Mouse (Mus musculus) liver, embryonic 14.5 days (tissue): Measurements from ENCODE around the gene Mgat5. TPM values are rescaled to one million over a fixed set of nuclear protein-coding genes. Genes with fewer than 3 reads are reported as not detected.

Source experiments
- ATAC-seq: fragments of 200-750 bp; cut with Nextera tagmentation; 2 replicates; pipeline ENCODE4 v1.8.0; 2017; ENCODE audit warnings: moderate number of reproducible peaks, mild to moderate bottlenecking, moderate library complexity; ENCODE audit not compliant: insufficient read depth
- DNase-seq, 3 experiments: peaks; one replicate each; pipeline ENCODE4 v3.0.0-alpha.2; 2012 to 2013; ENCODE audit warnings: low read depth in 3 of 3, low spot score in 3 of 3
- H3K27ac ChIP-seq: fragments of 300-500 bp; sonication (generic); 2 replicates; pipeline ENCODE4 v1.5.1; 2014; ENCODE audit warnings: moderate library complexity, mild to moderate bottlenecking, control low read depth, inconsistent platforms
- H3K27me3 ChIP-seq: fragments of 300-500 bp; sonication (generic); 2 replicates; pipeline ENCODE4 v1.6.1; 2014; ENCODE audit warnings: mild to moderate bottlenecking, low read length, moderate library complexity; ENCODE audit not compliant: control insufficient read depth, insufficient read depth
- H3K36me3 ChIP-seq: fragments of 300-500 bp; sonication (generic); replicated peaks from 2 replicates; pipeline ENCODE4 v1.6.1; 2014; ENCODE audit warnings: low read depth; ENCODE audit not compliant: control insufficient read depth, insufficient read depth
- H3K4me1 ChIP-seq, 2 experiments: fragments of 200-500 bp in 1 of 2; fragments of 300-500 bp in 1 of 2; sonication (generic) in 1 of 2; replicated peaks; 2 replicates each; pipeline ENCODE4 v1.6.1; 2012 to 2014; ENCODE audit warnings: antibody characterized with exemption in 1 of 2, inconsistent platforms in 1 of 2, low read length in 1 of 2; ENCODE audit not compliant: control insufficient read depth in 2 of 2, insufficient read depth in 2 of 2
- H3K4me2 ChIP-seq: fragments of 300-500 bp; sonication (generic); 2 replicates; pipeline ENCODE4 v1.6.1; 2014; ENCODE audit warnings: low read depth, mild to moderate bottlenecking, control low read depth, moderate library complexity
- H3K4me3 ChIP-seq, 2 experiments: fragments of 200-500 bp in 1 of 2; fragments of 300-500 bp in 1 of 2; sonication (generic) in 1 of 2; 2 replicates each; pipeline ENCODE4 v1.5.1; 2012 to 2014; ENCODE audit warnings: low read depth in 2 of 2, low read length in 2 of 2, mild to moderate bottlenecking in 2 of 2, control low read depth in 1 of 2, inconsistent platforms in 1 of 2, moderate library complexity in 1 of 2; ENCODE audit not compliant: insufficient read depth in 1 of 2
- H3K9ac ChIP-seq: fragments of 300-500 bp; sonication (generic); replicated peaks from 2 replicates; pipeline ENCODE4 v1.6.1; 2014; ENCODE audit warnings: mild to moderate bottlenecking, control low read depth, moderate library complexity
- H3K9me3 ChIP-seq: fragments of 300-500 bp; sonication (generic); 2 replicates; pipeline ENCODE4 v1.6.1; 2016; ENCODE audit warnings: low read length, mixed read lengths; ENCODE audit not compliant: control insufficient read depth
- CTCF ChIP-seq: IDR thresholded peaks from 2 replicates; pipeline ENCODE4 v1.5.1; 2016; ENCODE audit warnings: antibody characterized with exemption, low read depth, control low read depth
- EP300 ChIP-seq: IDR thresholded peaks from 2 replicates; pipeline ENCODE4 v1.6.1; 2016; ENCODE audit warnings: antibody characterized with exemption, low read depth
- WGBS: fragments of 180-500 bp; shearing (Covaris S2); extraction: QIAGEN DNeasy Blood & Tissue Kit; methylation state at CpG from one replicate; pipeline ENCODE4 v1.1.7; 2014; ENCODE audit not compliant: insufficient replicate concordance; 5-methylcytosine and 5-hydroxymethylcytosine counted together
- polyA plus RNA-seq, 2 experiments: library from polyadenylated mRNA; depleted of rRNA in 1 of 2; stranded (reverse) in 1 of 2; unstranded in 1 of 2; fragments of >200 nt; fragmentation: Nextera tagmentation in 1 of 2; extraction: Ambion mirVana in 1 of 2; gene quantifications; 2 replicates each; pipeline versions ENCODE4 v1.2.1 to v1.2.3; 2012 to 2014

The Mgat5 gene
- polyA plus RNA-seq, 2 experiments: 0.62 to 0.67 TPM

GRCm38 (mm10) chr1:127470175-127470574 lies 265.4 kb downstream of the Mgat5 start:
- 42% methylated on average over 4 of the region's 4 CpGs for WGBS
- DNase-seq: no peak
- no peaks in the 10 kb centered on the region for H3K36me3 ChIP-seq
- no peak overlapping the region for H3K4me3 ChIP-seq
- ATAC-seq: no peak
- no peak for TF ChIP-seq CTCF
- no peak overlapping the region for H3K4me2 ChIP-seq
- H3K4me1 ChIP-seq: no peaks in the 10 kb centered on the region
- H3K9ac ChIP-seq: no peak overlapping the region
- H3K9me3 ChIP-seq: no peaks in the 10 kb centered on the region
- no peaks in the 10 kb centered on the region for H3K27me3 ChIP-seq
- H3K27ac ChIP-seq: no peak overlapping the region

- Histone ChIP-seq H3K4me1 (no peaks in the 10 kb centered on the region), H3K9me3 (no peaks in the 10 kb centered on the region), H3K4me2 (no peak overlapping the region), H3K4me3 (no peak overlapping the region), H3K36me3 (no peaks in the 10 kb centered on the region), H3K9ac (no peak overlapping the region), H3K27me3 (no peaks in the 10 kb centered on the region), H3K27ac (no peak overlapping the region)
- ATAC-seq (no peak), DNase-seq (no peak)
- TF ChIP-seq CTCF (no peak), EP300 (no peak)
- WGBS: 69% methylated on average over 5 of the region's 5 CpGs
Observed at GRCm38 (mm10) chr1:127475756-127476155, 270.9 kb downstream of the Mgat5 start.

GRCm38 (mm10) chr1:127482911-127483310 lies 278.1 kb downstream of the Mgat5 start:
- WGBS: 72% methylated on average over 10 of the region's 10 CpGs
- Histone ChIP-seq H3K27ac (no peak overlapping the region), H3K9ac (no peak overlapping the region), H3K36me3 (no peaks in the 10 kb centered on the region), H3K4me2 (no peak overlapping the region), H3K4me1 (no peaks in the 10 kb centered on the region), H3K27me3 (no peaks in the 10 kb centered on the region), H3K4me3 (no peak overlapping the region), H3K9me3 (no peaks in the 10 kb centered on the region)
- TF ChIP-seq CTCF (no peak), EP300 (no peak)
- DNase-seq (no peak), ATAC-seq (no peak)

GRCm38 (mm10) chr1:127484188-127484587 lies 279.4 kb downstream of the Mgat5 start:
- ATAC-seq (no peak), DNase-seq (no peak)
- Histone ChIP-seq H3K4me2 (no peak overlapping the region), H3K4me1 (no peaks in the 10 kb centered on the region), H3K9ac (no peak overlapping the region), H3K27ac (no peak overlapping the region), H3K4me3 (no peak overlapping the region), H3K36me3 (no peaks in the 10 kb centered on the region), H3K27me3 (no peaks in the 10 kb centered on the region), H3K9me3 (no peaks in the 10 kb centered on the region)
- TF ChIP-seq EP300 (no peak), CTCF (peak; percentile 37)
- WGBS: 80% methylated on average over 8 of the region's 8 CpGs

GRCm38 (mm10) chr1:127484826-127485225 lies 280.0 kb downstream of the Mgat5 start:
- DNase-seq (peak in 1 of 3 experiments; percentile 10), ATAC-seq (no peak)
- Histone ChIP-seq H3K4me2 (no peak overlapping the region), H3K9me3 (no peaks in the 10 kb centered on the region), H3K27ac (no peak overlapping the region), H3K27me3 (no peaks in the 10 kb centered on the region), H3K9ac (no peak overlapping the region), H3K36me3 (no peaks in the 10 kb centered on the region), H3K4me3 (no peak overlapping the region), H3K4me1 (no peaks in the 10 kb centered on the region)
- WGBS: 24% methylated on average over 7 of the region's 7 CpGs
- no peak for TF ChIP-seq EP300
- peak; percentile 84 for TF ChIP-seq CTCF

GRCm38 (mm10) chr1:127487161-127487560 lies 282.3 kb downstream of the Mgat5 start:
- ATAC-seq: no peak
- no peak overlapping the region for H3K9ac ChIP-seq
- H3K4me2 ChIP-seq: no peak overlapping the region
- no peak overlapping the region for H3K27ac ChIP-seq
- no peak for DNase-seq
- H3K27me3 ChIP-seq: no peaks in the 10 kb centered on the region
- H3K4me1 ChIP-seq: no peaks in the 10 kb centered on the region
- 65% methylated on average over 4 of the region's 4 CpGs for WGBS
- H3K9me3 ChIP-seq: no peaks in the 10 kb centered on the region
- no peak overlapping the region for H3K4me3 ChIP-seq
- no peaks in the 10 kb centered on the region for H3K36me3 ChIP-seq
- TF ChIP-seq CTCF: peak; percentile 70
- no peak for TF ChIP-seq EP300
